Mouse (Mus musculus): ENCODE results near the gene Pam.

Pam gene

DNA sequence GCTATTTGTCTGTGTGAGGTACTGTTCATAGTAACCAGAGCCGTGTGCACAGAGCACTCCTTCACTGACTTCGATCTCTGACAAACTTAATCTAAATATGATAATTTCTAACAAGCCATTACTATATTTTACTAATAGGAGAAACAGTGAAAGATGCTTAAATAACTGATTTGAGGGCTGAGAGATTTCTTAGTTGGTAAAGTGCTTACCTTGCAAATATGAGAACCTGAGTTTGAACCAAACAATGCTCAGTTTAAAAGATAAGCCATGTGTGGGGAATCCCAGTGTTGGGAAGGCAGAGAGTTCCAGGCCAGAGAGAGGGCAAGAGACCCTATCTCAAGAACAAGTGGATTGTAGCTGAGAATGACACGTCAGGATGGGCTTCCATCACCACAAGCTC is 347.3 kb downstream of the Pam start:
- WGBS, result 93% methylated on average over 3 of the region's 3 CpGs

DNA sequence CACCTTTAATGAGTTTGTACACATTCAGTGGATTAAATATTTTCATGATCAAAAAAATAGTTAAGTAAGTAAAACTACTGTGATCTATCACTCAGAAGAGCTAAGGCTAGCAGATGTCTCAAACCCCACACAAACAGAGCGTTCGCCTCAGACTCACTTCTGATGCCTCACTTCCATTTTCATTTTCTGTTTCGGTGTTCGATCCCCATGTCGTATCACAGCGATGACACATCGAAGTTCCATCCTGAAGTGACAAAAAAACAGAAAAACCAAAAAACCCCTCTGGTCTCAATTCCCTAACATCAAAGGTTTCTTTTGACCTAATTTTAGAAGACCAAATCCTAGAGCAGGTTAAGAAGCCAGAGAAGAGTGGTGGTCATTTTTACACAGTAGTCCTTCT is 349.2 kb downstream of the Pam start:
- 93% methylated on average over 7 of the region's 7 CpGs for WGBS

DNA sequence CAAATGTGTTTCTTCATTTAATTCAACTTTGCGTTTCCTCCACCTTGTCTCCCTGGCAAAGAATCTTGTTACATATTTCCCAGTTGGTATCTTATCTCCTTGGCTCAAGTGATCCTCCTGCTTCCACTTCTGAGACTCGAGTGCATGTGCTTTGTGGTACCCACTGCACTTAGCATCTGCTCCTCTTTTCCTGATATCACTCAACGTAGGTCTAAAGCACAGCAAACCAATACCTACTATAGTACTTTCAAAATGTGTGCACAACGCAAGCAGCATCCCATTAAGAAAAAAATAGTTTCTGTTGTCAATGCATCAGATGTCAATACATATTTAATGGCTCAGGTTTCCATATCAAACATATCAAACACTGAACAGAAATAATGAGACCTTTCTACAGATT is 349.7 kb downstream of the Pam start:
- 76% methylated on average over 4 of the region's 4 CpGs for WGBS

All from cerebral cortex, adult 2 months (tissue).